Mouse (Mus musculus) heart, postnatal 0 days (tissue): ENCODE data around the gene Retreg1.

Experiments used
- CTCF ChIP-seq: IDR thresholded peaks from 2 replicates; pipeline ENCODE4 v1.5.1; 2016; ENCODE audit warnings: antibody characterized with exemption, control low read depth, low read depth
- EP300 ChIP-seq: IDR thresholded peaks from 2 replicates; pipeline ENCODE4 v1.6.1; 2016; ENCODE audit warnings: antibody characterized with exemption, low read depth

GRCm38 (mm10) chr15:25809669-25810068, 33.3 kb upstream of the Retreg1 start:
- TF ChIP-seq EP300 (no peak), CTCF (no peak)
